Mouse (Mus musculus) midbrain, embryonic 13.5 days (tissue): ENCODE measurements at regions not wholly inside any gene's neighbourhood (a gene's known extent, or its start where the extent isn't known, plus 50 kb on each side); places are given as distances from the start of the nearest gene placed in this dataset.
A peak's percentile ranks its signal among the peaks of the same experiment; 100 is the strongest.

Source experiments
- ATAC-seq: fragments of 200-750 bp; cut with Nextera tagmentation; 2 replicates; pipeline ENCODE4 v1.8.0; 2017; ENCODE audit warnings: mild to moderate bottlenecking, moderate TSS enrichment, moderate library complexity
- H3K27ac ChIP-seq: fragments of 300-500 bp; sonication (generic); 2 replicates; pipeline ENCODE4 v1.5.1; 2015; ENCODE audit warnings: inconsistent platforms, mild to moderate bottlenecking, moderate library complexity
- H3K27me3 ChIP-seq: fragments of 300-500 bp; sonication (generic); 2 replicates; pipeline ENCODE4 v1.6.1; 2015; ENCODE audit warnings: mild to moderate bottlenecking, inconsistent platforms
- H3K36me3 ChIP-seq: fragments of 300-500 bp; sonication (generic); 2 replicates; pipeline ENCODE4 v1.6.1; 2015; ENCODE audit warnings: mild to moderate bottlenecking, inconsistent platforms
- H3K4me1 ChIP-seq: fragments of 300-500 bp; sonication (generic); replicated peaks from 2 replicates; pipeline ENCODE4 v1.6.1; 2015; ENCODE audit warnings: inconsistent platforms
- H3K4me2 ChIP-seq: fragments of 300-500 bp; sonication (generic); replicated peaks from 2 replicates; pipeline ENCODE4 v1.6.1; 2015; ENCODE audit warnings: moderate library complexity, mild to moderate bottlenecking, inconsistent platforms
- H3K4me3 ChIP-seq: fragments of 300-500 bp; sonication (generic); replicated peaks from 2 replicates; pipeline ENCODE4 v1.5.1; 2015; ENCODE audit warnings: mild to moderate bottlenecking, inconsistent platforms
- H3K9ac ChIP-seq: fragments of 300-500 bp; sonication (generic); replicated peaks from 2 replicates; pipeline ENCODE4 v1.6.1; 2015; ENCODE audit warnings: mild to moderate bottlenecking, inconsistent platforms
- H3K9me3 ChIP-seq: fragments of 300-500 bp; sonication (generic); 2 replicates; pipeline ENCODE4 v1.6.1; 2016; ENCODE audit warnings: mild to moderate bottlenecking, inconsistent platforms
- WGBS: fragments of 180-500 bp; shearing (Covaris S2); methylation state at CpG from one replicate; pipeline ENCODE4 v1.1.7; 2015; 5-methylcytosine and 5-hydroxymethylcytosine counted together

DNA sequence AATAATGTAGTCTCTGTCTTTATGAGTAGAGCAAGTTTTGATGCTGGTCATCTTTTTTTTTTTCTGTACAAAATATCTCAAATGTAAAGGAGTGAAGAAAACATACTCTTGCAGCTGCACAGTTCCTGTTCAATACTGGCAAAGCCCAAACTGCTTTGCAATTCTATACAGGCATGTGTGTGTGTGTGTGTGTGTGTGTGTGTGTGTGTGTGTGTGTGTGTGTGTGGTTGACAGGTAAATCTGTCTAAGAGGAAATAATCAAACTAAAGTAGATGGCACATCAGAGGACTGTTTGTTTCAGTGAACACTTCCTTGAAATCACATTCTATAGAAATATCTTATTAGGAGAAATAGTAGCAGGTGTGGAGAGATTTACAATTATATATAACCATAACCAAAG is 747.8 kb upstream of the Lrrc6 start:
- 0 out of 2 replicates have a peak, but pooled peaks cover 3% of the 10 kb centered on the region for H3K27me3 ChIP-seq
- ATAC-seq = no peak
- no peak overlapping the region for H3K27ac ChIP-seq
- no peak overlapping the region for H3K4me3 ChIP-seq
- no peaks in the 10 kb centered on the region for H3K36me3 ChIP-seq
- no peak overlapping the region for H3K9ac ChIP-seq
- no peak overlapping the region for H3K4me2 ChIP-seq
- H3K4me1 ChIP-seq = peaks cover 25% of the 10 kb centered on the region
- H3K9me3 ChIP-seq = no peaks in the 10 kb centered on the region

DNA sequence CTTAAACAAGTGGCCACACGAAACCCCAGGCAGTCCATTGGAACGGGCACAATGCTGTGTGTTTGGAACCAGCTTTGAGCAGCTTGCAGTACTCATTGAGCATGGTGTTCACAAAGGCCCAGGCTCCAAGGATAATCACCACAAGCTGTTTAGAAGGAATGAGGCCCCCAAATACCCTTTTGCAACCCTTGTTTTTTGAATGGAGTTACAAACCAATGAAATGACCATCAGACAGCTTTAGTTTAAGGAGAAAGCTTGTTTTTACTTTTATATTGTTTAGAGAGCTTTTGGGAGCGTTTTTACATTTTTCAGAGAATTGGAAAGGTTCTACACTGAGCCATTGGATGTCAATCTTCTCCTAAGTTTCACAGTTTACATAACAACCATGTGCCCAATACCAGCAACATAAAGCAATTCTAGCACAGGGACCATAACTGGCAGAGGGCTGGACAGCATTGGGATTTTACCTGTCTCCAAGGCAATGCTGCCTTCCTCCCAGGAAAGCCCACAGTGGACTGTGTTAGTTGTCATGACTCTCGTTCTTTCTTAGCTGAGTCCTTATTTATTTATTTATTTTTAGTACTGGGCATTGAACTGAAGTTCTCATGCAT is 745.1 kb upstream of the Lrrc6 start:
- Histone ChIP-seq H3K4me1 (peaks cover 25% of the 10 kb centered on the region), H3K9ac (no peak overlapping the region), H3K27ac (no peak overlapping the region), H3K27me3 (0 out of 2 replicates have a peak, but pooled peaks cover 3% of the 10 kb centered on the region), H3K4me2 (no peak overlapping the region; the same call in 1 of the 2 replicates), H3K36me3 (no peaks in the 10 kb centered on the region), H3K4me3 (no peak overlapping the region), H3K9me3 (no peaks in the 10 kb centered on the region)
- 23% methylated on average over 4 of the region's 4 CpGs for WGBS
- peak; percentile 87 for ATAC-seq

DNA sequence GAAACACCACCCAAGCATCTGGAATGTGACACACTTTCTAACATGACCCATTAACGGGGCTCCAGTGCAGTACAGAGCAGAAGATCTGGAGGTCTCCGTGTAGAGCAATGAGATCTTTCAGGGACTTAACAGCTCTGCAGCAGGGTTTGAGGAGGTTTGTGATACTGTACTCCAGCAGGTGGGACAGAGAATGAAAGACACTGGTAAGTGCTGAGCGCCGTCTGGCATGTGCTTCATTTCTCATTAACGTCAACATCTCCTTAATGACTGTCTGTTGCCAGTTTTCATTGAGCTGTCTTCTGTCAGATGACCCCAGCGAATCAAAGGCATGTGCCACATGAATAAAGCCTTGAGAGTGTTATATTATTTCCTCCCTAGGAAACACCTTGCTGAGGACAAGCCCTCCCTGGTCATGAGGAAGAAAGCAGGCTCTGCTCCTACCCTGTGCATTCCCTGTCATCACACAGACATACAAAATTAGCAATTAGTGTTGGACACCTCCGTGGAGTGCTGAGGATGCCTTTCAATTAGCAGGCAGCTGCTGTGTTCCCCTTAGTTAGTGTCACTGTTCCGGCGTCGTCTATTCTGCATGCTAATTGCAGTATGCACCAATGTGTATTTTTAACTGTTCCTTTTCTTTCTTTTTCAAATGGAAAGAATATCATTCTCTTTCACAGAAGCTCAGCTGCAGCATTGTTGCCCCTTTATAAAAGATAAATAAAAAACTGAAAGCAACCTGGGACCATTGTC is 744.4 kb upstream of the Lrrc6 start:
- Histone ChIP-seq H3K4me1 (peaks cover 25% of the 10 kb centered on the region), H3K36me3 (no peaks in the 10 kb centered on the region), H3K4me3 (no peak overlapping the region), H3K27me3 (0 out of 2 replicates have a peak, but pooled peaks cover 3% of the 10 kb centered on the region), H3K4me2 (peak overlapping the region; percentile 32), H3K9ac (no peak overlapping the region), H3K9me3 (no peaks in the 10 kb centered on the region), H3K27ac (0 out of 2 replicates have a peak overlapping the region, but pooled peaks have one; percentile 9)
- ATAC-seq = peak; percentile 95
- WGBS = 27% methylated on average over 10 of the region's 10 CpGs

DNA sequence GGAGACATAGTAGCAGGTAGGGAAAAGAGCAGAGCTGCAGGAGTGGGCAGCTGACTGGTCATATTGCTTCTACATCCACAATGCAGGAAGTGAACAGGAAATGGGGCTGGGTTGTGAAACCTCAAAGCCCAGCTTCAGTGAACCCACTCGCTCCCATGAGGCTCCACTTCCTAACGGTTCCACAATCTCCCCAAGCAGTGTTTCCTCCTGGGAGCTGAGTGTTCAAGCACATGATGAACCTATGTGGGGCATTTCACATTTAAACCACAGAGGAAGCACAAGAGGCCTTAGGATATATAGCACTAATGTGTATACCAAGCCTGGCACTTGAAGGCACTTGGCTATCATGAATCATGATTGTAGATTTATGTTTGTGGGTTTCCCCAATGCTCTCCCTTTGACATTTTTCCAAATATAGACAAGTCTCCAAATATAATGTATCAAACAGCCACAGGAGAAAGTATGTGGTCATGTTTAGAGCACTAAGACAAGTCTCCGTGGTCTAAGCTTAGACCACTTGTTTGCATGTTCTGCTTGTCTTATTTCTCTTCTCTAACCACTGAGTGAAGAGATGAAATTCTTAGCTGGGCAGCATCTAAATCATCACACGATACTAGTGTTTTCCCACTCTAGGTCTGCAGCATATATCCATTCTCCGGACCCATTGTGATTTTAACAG is 734.5 kb upstream of the Lrrc6 start:
- H3K4me2 ChIP-seq = no peak overlapping the region
- H3K27ac ChIP-seq = no peak overlapping the region
- WGBS = 87% methylated on average over 5 of the region's 5 CpGs
- no peak overlapping the region for H3K4me3 ChIP-seq
- no peak overlapping the region for H3K9ac ChIP-seq
- no peaks in the 10 kb centered on the region for H3K4me1 ChIP-seq
- ATAC-seq = no peak
- H3K27me3 ChIP-seq = no peaks in the 10 kb centered on the region
- H3K36me3 ChIP-seq = no peaks in the 10 kb centered on the region
- no peaks in the 10 kb centered on the region for H3K9me3 ChIP-seq

DNA sequence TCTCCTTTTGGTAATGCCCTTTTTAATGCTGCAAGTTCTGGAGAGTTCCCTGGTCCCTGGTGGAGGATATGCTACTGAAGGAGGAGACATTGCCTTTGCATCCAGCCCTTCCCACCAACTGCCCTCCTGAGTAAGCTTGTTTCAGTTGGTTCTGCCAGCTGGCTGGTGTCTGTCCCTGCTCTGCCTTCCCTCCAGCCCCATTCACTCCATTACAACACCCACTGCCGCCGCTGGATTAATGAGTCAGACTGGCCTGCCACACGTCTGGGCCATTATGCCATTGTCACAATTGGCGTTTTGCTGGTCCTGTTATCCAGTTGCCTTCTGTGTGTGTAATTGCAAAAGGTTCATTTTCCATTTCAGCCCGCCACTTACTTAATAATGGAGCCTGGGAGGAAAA is 728.6 kb upstream of the Lrrc6 start:
- H3K4me2 ChIP-seq = no peak overlapping the region
- WGBS = 74% methylated on average over 5 of the region's 5 CpGs
- no peaks in the 10 kb centered on the region for H3K9me3 ChIP-seq
- H3K4me1 ChIP-seq = no peaks in the 10 kb centered on the region
- no peaks in the 10 kb centered on the region for H3K36me3 ChIP-seq
- no peak overlapping the region for H3K27ac ChIP-seq
- H3K9ac ChIP-seq = no peak overlapping the region
- ATAC-seq = no peak
- no peaks in the 10 kb centered on the region for H3K27me3 ChIP-seq
- no peak overlapping the region for H3K4me3 ChIP-seq

DNA sequence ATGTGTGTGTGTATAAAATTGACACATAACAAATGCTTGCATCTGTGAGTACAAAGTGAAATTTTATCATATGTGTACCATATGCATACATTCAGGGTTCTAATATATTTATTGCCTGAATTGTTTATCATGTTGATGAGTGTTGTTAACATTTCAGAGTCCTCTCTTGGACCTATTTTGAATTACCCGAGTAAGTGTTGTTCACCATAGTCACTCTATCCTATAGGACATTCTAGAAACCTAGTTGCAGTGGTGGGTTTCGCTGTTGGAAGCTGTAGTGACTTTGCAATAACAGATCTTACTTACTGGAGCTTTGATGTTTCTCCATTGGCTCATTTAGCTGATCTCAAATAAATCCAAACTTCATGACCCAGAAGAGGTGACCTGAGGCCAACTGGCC is 727.9 kb upstream of the Lrrc6 start:
- no peaks in the 10 kb centered on the region for H3K36me3 ChIP-seq
- H3K27ac ChIP-seq = no peak overlapping the region
- no peaks in the 10 kb centered on the region for H3K27me3 ChIP-seq
- no peaks in the 10 kb centered on the region for H3K9me3 ChIP-seq
- H3K4me1 ChIP-seq = no peaks in the 10 kb centered on the region
- H3K4me2 ChIP-seq = no peak overlapping the region
- 90% methylated on average over 2 of the region's 2 CpGs for WGBS
- no peak overlapping the region for H3K9ac ChIP-seq
- ATAC-seq = no peak
- no peak overlapping the region for H3K4me3 ChIP-seq

DNA sequence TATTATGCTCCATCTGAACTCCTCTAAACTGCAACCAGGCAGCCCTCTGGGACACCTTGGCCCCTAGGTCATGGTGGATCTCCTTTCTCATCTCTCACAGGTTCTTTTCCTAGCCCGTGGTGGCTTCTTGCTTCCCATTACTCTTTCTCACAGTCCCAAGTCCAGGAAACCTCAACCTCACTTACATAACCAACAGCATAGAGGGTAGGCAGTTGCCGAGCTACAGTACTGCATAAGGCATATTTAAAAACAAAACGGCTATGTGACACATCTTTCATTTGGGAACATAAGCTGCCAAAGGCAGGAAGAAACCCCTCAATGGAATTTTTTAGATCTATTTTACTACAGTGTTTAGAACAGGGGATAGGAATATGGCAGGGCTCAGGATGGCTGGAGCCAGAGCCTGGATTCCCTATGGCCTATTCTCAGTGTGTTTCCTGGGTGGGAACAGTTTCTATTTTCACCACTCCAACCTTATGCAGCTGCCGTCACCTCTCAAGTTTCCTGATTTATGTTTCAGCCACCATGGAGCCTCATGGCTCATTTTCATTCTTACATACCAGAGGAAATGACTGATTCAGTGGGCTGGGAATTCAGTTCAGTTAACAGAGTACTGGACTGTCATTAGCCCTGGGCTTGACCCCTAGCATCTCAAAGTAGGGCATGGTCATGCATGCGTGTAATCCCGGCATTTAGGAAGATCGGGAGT is 726.9 kb upstream of the Lrrc6 start:
- no peak overlapping the region for H3K27ac ChIP-seq
- H3K4me3 ChIP-seq = no peak overlapping the region
- H3K27me3 ChIP-seq = no peaks in the 10 kb centered on the region
- H3K9ac ChIP-seq = no peak overlapping the region
- H3K36me3 ChIP-seq = no peaks in the 10 kb centered on the region
- H3K9me3 ChIP-seq = no peaks in the 10 kb centered on the region
- ATAC-seq = no peak
- no peak overlapping the region for H3K4me2 ChIP-seq
- 89% methylated on average over 7 of the region's 7 CpGs for WGBS
- no peaks in the 10 kb centered on the region for H3K4me1 ChIP-seq

DNA sequence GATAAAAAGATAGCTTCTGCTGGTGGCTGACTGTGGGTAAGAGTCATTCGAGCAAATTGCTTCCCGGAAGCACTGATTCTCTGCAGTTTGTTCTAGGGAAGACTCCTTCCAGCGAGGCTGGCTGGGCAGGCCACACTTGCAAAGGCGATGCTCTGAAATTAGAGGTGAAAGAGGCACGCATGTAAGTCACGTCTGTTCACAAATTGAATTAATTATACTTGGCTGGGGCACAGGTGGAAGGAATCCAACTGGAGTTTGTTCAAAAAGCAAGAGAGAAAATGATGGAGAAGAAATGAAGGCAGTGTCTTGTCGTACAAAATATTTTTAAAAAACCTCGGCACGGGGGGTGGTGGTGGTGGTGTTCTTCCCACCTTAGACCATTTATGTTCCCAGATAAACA is 726.2 kb upstream of the Lrrc6 start:
- H3K9ac ChIP-seq = no peak overlapping the region
- H3K27me3 ChIP-seq = no peaks in the 10 kb centered on the region
- H3K9me3 ChIP-seq = no peaks in the 10 kb centered on the region
- H3K27ac ChIP-seq = no peak overlapping the region
- H3K4me1 ChIP-seq = no peaks in the 10 kb centered on the region
- no peak overlapping the region for H3K4me3 ChIP-seq
- WGBS = 87% methylated on average over 9 of the region's 9 CpGs
- no peaks in the 10 kb centered on the region for H3K36me3 ChIP-seq
- no peak overlapping the region for H3K4me2 ChIP-seq
- ATAC-seq = no peak
